Mouse (Mus musculus) erythroblast, embryonic 14.5 days (primary cell): ENCODE data around the gene Zfp385a.

Experiments used
- GATA1 ChIP-seq: IDR thresholded peaks from 2 replicates; pipeline ENCODE4 v1.6.1; 2012; ENCODE audit warnings: low read length, inconsistent platforms, mixed read lengths
- TAL1 ChIP-seq: IDR thresholded peaks from 3 replicates; pipeline ENCODE4 v1.6.1; 2012; ENCODE audit warnings: low read length, inconsistent platforms, mixed read lengths

GRCm38 (mm10) chr15:103343556-103343955 is 3.7 kb upstream of the Zfp385a start:
- TF ChIP-seq GATA1: no peak
- TF ChIP-seq TAL1: no peak
